31 mouse cellular contexts compared by ENCODE assay signal in the genomic region with DNA sequence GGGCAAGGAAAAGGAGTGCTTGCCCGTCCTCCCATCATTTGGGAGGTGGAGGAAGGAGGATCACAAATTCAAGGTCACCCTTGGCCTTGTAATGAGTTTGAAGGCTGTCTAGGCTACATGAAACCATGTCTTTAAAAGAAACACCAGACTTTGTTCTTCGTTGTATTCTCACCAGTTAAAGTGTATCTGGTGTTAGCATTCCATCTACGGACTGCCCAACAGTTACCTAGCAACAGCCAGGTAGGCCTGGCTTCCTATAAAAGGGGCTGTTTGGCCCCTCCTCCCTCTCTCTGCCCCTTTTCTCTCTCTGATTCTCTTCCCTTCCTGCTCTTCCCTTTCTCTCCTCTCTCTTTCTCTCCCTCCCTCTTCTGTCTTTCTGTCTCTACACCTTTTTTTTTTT. TPM values are rescaled to one million over a fixed set of nuclear protein-coding genes. Genes with fewer than 3 reads are reported as not detected.
"Had no signal": no experiment of that assay in that cellular context is flagged by ENCODE, and none has a peak within 500 bp of the region (broad histone marks: within the 10 kb centered on the region; RNA-seq: fewer than 3 reads in every experiment).

No protein-coding gene starts in this region.

- DNase-seq: kidney, adult 2 months; kidney, postnatal 25 days; left cerebral cortex, postnatal 4 days; liver, embryonic 13.5 days; lung, postnatal 4 days; midbrain, embryonic 14.5 days; right cerebral cortex, adult 18-20 months; right cerebral cortex, postnatal 14 days; right cerebral cortex, postnatal 4 days; thymus, adult 2 months; thymus, postnatal 14 days; thymus, postnatal 4 days had no signal

- H3K9ac ChIP-seq: limb, embryonic 13.5 days; liver, embryonic 13.5 days; lung, embryonic 14.5 days had no signal

- H3K36me3 ChIP-seq: limb, embryonic 13.5 days; liver, embryonic 13.5 days had no signal

- H3K27ac ChIP-seq: kidney, postnatal 0 days; layer of hippocampus, adult 2 months; limb, embryonic 13.5 days; liver, embryonic 13.5 days had no signal

- H3K9me3 ChIP-seq: limb, embryonic 13.5 days; liver, embryonic 13.5 days had no signal

- H3K4me3 ChIP-seq: layer of hippocampus, adult 2 months; limb, embryonic 13.5 days; liver, embryonic 13.5 days had no signal

- H3K4me1 ChIP-seq: liver, embryonic 13.5 days had no signal

- H3K4me2 ChIP-seq: limb, embryonic 13.5 days; liver, embryonic 13.5 days; lung, embryonic 14.5 days; midbrain, embryonic 11.5 days had no signal

- H3K27me3 ChIP-seq: limb, embryonic 13.5 days; liver, embryonic 13.5 days had no signal

- ATAC-seq: intestine, postnatal 0 days had no signal

RNA-seq across cellular contexts. Expression of gene Lgsn, which starts 25.7 kb away (rescaled TPM):
- total RNA-seq: layer of hippocampus, adult 2 months; layer of hippocampus, postnatal 10 days; left cerebral cortex, adult 8-10 months; left cerebral cortex, postnatal 14 days; left cerebral cortex, postnatal 4 days; liver, adult 2 months; megakaryocyte progenitor cell, adult 5-6 weeks; megakaryocyte-erythroid progenitor cell, adult 5-6 weeks; midbrain, postnatal 0 days had no signal
- polyA plus RNA-seq: intestine, embryonic 14.5 days; intestine, postnatal 0 days; kidney, adult 2 months; kidney, embryonic 14.5 days; kidney, postnatal 0 days; large intestine, adult 2 months; limb, embryonic 13.5 days; liver, adult 2 months; liver, embryonic 13.5 days; liver, embryonic 16.5 days; lung, embryonic 14.5 days; midbrain, embryonic 11.5 days; midbrain, embryonic 14.5 days; midbrain, postnatal 0 days; neural tube, embryonic 11.5 days; neural tube, embryonic 14.5 days; thymus, adult 2 months had no signal
